Mouse (Mus musculus) lung, postnatal 0 days (tissue): Measurements from ENCODE around the gene Rsph3b.
"Not testable (repeated sequence)": the region's sequence is repeated elsewhere in the genome, so short reads cannot be mapped to it uniquely, and the experiment has no call there.

ENCODE experiments used
- CTCF ChIP-seq: IDR thresholded peaks from 2 replicates; pipeline ENCODE4 v1.5.1; 2016; ENCODE audit warnings: antibody characterized with exemption, mild to moderate bottlenecking
- EP300 ChIP-seq: IDR thresholded peaks from 2 replicates; pipeline ENCODE4 v1.6.1; 2016; ENCODE audit warnings: antibody characterized with exemption, mild to moderate bottlenecking, control low read depth

- TF ChIP-seq CTCF, EP300: not testable (repeated sequence)
These were observed 31.7 kb upstream of the Rsph3b start for GRCm38 (mm10) chr17:6980144-6980543.
